Mouse (Mus musculus) gonadal fat pad, adult 2 months (tissue): ENCODE results near the gene Actr3b. TPM values are rescaled to one million over a fixed set of nuclear protein-coding genes. Genes with fewer than 3 reads are reported as not detected.
"Not testable (repeated sequence)": the region's sequence is repeated elsewhere in the genome, so short reads cannot be mapped to it uniquely, and the experiment has no call there.

Source experiments
- DNase-seq: peaks from one replicate; pipeline ENCODE4 v3.0.0-alpha.2; 2012; ENCODE audit warnings: low read depth
- polyA plus RNA-seq: library from polyadenylated mRNA; depleted of rRNA; stranded (reverse); fragments of >200 nt; gene quantifications from 2 replicates; pipeline ENCODE4 v1.2.3, GENCODE M21; 2012

Gene Actr3b
- polyA plus RNA-seq, 1 experiment = 4.3 TPM

GRCm38 (mm10) chr5:25773921-25774790 lies 14.4 kb downstream of the Actr3b start:
- no peak for DNase-seq

GRCm38 (mm10) chr5:25791570-25791969 lies 31.8 kb downstream of the Actr3b start:
- no peak for DNase-seq

- no peak for DNase-seq
Observed at GRCm38 (mm10) chr5:25797776-25798175, 38.0 kb downstream of the Actr3b start.

GRCm38 (mm10) chr5:25800929-25801328 lies 41.1 kb downstream of the Actr3b start:
- DNase-seq = no peak

GRCm38 (mm10) chr5:25801744-25802143 lies 41.9 kb downstream of the Actr3b start:
- no peak for DNase-seq

DNA sequence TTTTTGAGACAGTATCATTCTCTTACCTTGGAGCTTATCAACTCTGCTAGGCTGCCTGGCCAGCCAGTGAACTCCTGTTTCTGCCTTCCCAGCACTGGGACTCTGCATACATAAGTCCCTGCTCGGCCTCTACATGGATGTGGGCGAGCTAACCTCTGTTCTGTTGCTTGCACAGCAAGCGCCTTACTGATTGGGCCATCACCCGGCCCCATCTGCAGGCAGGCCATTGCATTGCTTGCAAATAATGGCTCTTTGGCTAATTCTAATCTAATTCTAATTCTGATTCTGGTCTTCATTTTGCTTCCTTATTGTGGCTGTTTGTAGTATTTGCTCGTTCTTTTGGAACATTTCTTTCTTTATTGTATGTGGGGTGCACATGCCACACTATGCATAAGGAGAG lies 44.8 kb downstream of the Actr3b start:
- DNase-seq = no peak

GRCm38 (mm10) chr5:25812922-25813321 lies 53.1 kb downstream of the Actr3b start:
- DNase-seq = no peak

GRCm38 (mm10) chr5:25829308-25830094 lies 69.7 kb downstream of the Actr3b start:
- DNase-seq = no peak

GRCm38 (mm10) chr5:25830802-25831201 lies 71.0 kb downstream of the Actr3b start:
- no peak for DNase-seq

GRCm38 (mm10) chr5:25831624-25832023 lies 71.8 kb downstream of the Actr3b start:
- DNase-seq = no peak

DNA sequence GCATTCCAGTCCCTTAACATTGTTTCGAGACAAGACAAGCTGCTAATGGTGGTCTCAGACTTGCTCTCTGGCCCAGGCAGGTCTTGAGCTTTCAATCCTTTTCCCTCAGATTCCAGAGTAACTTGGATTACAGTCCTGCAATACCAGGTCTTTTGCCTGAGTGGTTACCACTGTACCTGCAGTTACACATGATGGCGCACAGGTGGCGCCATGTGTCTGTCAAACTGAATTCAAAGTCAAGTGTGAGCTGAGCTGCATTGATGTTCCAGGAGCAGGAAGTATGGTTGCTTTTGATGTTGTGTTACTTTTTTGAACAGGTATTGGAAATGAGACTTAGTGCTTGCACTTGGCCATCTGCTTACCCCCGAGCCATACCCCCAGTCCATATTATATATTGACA lies 79.6 kb downstream of the Actr3b start:
- no peak for DNase-seq

DNA sequence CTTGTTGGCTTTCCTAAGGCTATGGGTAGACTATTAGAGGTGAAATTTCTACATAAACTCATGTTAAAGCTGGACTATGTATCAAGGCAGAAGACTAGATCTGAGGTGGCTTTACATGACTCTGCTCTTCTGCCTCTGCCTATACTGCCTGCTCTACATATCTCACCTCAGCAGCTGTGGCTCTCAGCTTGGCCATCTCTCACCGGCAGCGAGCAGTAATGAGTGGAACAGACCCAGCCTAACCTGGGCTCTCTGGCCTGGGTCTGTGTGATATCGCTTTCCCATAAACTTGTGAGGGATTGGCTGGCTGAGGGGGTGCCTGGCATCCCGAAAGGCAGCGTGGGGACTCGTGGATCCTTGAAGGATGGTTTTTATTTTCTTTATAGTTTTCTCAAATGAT lies 86.8 kb downstream of the Actr3b start:
- DNase-seq = no peak

DNA sequence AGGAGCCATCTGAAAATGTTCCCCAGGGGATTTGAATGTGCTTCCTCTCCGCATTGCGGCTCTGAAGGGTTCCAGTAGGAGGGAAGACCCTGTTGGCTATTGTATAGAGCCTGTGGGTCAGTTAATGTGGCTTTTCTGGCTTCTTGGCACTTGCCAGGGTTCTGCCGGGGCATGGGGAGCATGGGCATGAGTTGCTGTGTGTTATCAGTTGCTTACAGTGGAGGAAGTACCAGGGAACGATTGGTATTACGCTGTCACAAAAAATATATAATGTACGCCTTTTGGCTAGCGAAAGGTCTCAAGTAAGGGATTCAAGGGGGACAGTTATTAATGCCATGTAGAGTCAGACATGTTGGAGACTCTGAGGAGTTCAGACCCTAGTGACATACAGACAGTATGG lies 87.4 kb downstream of the Actr3b start:
- DNase-seq = no peak

GRCm38 (mm10) chr5:25848058-25848457 lies 88.3 kb downstream of the Actr3b start:
- no peak for DNase-seq

- DNase-seq = no peak
Observed at GRCm38 (mm10) chr5:25866201-25866600, 106.4 kb downstream of the Actr3b start.

GRCm38 (mm10) chr5:25869880-25870279 lies 110.1 kb downstream of the Actr3b start:
- DNase-seq = no peak

GRCm38 (mm10) chr5:25870632-25871031 lies 110.8 kb downstream of the Actr3b start:
- DNase-seq = no peak

- no peak for DNase-seq
Observed at GRCm38 (mm10) chr5:25871342-25872023, 111.7 kb downstream of the Actr3b start.

DNA sequence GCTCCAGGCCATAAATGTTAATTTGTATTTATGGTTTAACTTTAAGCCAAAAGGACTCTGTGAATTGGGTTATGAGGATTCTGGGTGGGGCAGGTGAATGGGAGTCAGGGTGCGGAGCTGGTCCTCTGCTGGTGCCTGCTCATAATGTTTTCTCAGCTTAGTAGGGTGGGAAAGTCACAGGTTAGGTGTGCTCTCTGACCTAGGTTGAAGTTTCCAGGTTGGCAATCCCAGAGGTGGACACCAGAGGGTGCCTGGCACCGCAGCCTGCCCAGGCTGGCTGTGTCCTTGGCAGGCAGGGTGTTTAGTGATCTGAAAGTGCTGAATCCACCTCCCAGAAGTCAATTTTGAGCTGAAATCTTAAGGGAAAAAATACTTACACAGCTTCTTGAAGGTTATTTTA lies 113.2 kb downstream of the Actr3b start:
- DNase-seq = no peak

DNA sequence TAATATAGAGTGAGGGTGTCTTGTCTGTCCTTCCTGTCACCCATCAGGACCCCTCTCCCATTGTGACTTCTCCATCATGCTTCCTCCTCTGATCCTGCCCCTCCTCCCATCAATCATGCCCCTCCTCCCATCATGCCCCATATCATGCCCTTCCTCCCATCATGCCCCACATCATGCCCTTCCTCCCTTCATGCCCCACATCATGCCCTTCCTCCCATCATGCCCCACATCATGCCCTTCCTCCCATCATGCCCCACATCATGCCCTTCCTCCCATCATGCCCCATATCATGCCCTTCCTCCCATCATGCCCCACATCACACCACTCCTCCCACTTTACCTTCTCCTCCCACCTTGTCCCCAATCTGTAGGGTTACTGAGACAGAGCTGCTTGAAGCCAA lies 116.1 kb downstream of the Actr3b start:
- DNase-seq = not testable (repeated sequence)

- no peak for DNase-seq
Observed at GRCm38 (mm10) chr5:25877281-25877680, 117.5 kb downstream of the Actr3b start.

- DNase-seq = no peak
Observed at GRCm38 (mm10) chr5:25877996-25878395, 118.2 kb downstream of the Actr3b start.
